Mouse (Mus musculus): ENCODE results near the gene Spef2.

GRCm38 (mm10) chr15:9742172-9742571 lies 6.5 kb downstream of the Spef2 start:
- no peak for TF ChIP-seq POLR2A (IDR thresholded peaks at IDR 0.05; ENCODE audit: insufficient read length, low read depth)
- no peak for TF ChIP-seq MYOG (IDR thresholded peaks at IDR 0.05; ENCODE audit: control insufficient read depth in 1 of 3, insufficient read depth in 1 of 3, insufficient read length in 2 of 3, low read depth in 2 of 3)
- TF ChIP-seq USF1 (IDR thresholded peaks at IDR 0.05; ENCODE audit: low read depth): no peak
- no peak for TF ChIP-seq MYOD1 (IDR thresholded peaks at IDR 0.05; ENCODE audit: control insufficient read depth in 1 of 3, insufficient read length in 2 of 3, low read depth in 2 of 3)
- no peak for TF ChIP-seq E2F4 (IDR thresholded peaks at IDR 0.05; ENCODE audit: insufficient read depth)
- TF ChIP-seq TCF12 (IDR thresholded peaks at IDR 0.05; ENCODE audit: insufficient read depth, poor library complexity, severe bottlenecking): no peak
- no peak for TF ChIP-seq CEBPB (IDR thresholded peaks at IDR 0.05; ENCODE audit: insufficient read depth, poor library complexity, severe bottlenecking)
- TF ChIP-seq MAX (IDR thresholded peaks at IDR 0.05; ENCODE audit: low read depth): no peak
- no peak for TF ChIP-seq POLR2AphosphoS2 (IDR thresholded peaks at IDR 0.05; ENCODE audit: insufficient read length, low read depth)
- no peak for TF ChIP-seq TCF3 (IDR thresholded peaks at IDR 0.05; ENCODE audit: insufficient read length, low read depth)
- no peak for TF ChIP-seq SRF (IDR thresholded peaks at IDR 0.05; ENCODE audit: control insufficient read depth, insufficient read length, low read depth)
- no peak for TF ChIP-seq REST (IDR thresholded peaks at IDR 0.05; ENCODE audit: insufficient read depth, insufficient read length)

Measured in myocyte (in vitro differentiated cells).